Mouse (Mus musculus) brain, adult 2 months (tissue): ENCODE measurements at regions not wholly inside any gene's neighbourhood (a gene's known extent, or its start where the extent isn't known, plus 50 kb on each side); places are given as distances from the start of the nearest gene placed in this dataset.
"Not testable (repeated sequence)": the region's sequence is repeated elsewhere in the genome, so short reads cannot be mapped to it uniquely, and the experiment has no call there.

ENCODE experiments used
- DNase-seq: peaks from one replicate; pipeline ENCODE4 v3.0.0; 2011; ENCODE audit warnings: low read depth, low spot score

- DNase-seq, result peak; percentile 63
These were observed 454.7 kb upstream of the Slc5a7 start for GRCm38 (mm10) chr17:54753396-54753994.

GRCm38 (mm10) chr17:54752917-54753316 is 454.1 kb upstream of the Slc5a7 start:
- DNase-seq, result peak; percentile 36

- DNase-seq, result peak; percentile 63
These were observed 437.0 kb upstream of the Slc5a7 start for GRCm38 (mm10) chr17:54735836-54736235.

GRCm38 (mm10) chr17:54727660-54728059 is 428.8 kb upstream of the Slc5a7 start:
- DNase-seq, result no peak

GRCm38 (mm10) chr17:54726693-54727092 is 427.9 kb upstream of the Slc5a7 start:
- no peak for DNase-seq

- peak; percentile 71 for DNase-seq
These were observed 414.2 kb upstream of the Slc5a7 start for GRCm38 (mm10) chr17:54713026-54713425.

- not testable (repeated sequence) for DNase-seq
These were observed 409.0 kb upstream of the Slc5a7 start for GRCm38 (mm10) chr17:54707811-54708210.

- DNase-seq, result no peak
These were observed 402.7 kb upstream of the Slc5a7 start for GRCm38 (mm10) chr17:54701346-54702108.

GRCm38 (mm10) chr17:54694637-54695036 is 395.8 kb upstream of the Slc5a7 start:
- no peak for DNase-seq

- no peak for DNase-seq
These were observed 386.6 kb upstream of the Slc5a7 start for GRCm38 (mm10) chr17:54685143-54686040.

GRCm38 (mm10) chr17:54678111-54678510 is 379.3 kb upstream of the Slc5a7 start:
- DNase-seq, result no peak

GRCm38 (mm10) chr17:54669499-54669898 is 370.7 kb upstream of the Slc5a7 start:
- DNase-seq, result peak; percentile 58

- DNase-seq, result peak; percentile 56
These were observed 363.9 kb upstream of the Slc5a7 start for GRCm38 (mm10) chr17:54662558-54663245.

GRCm38 (mm10) chr17:54656553-54656952 is 357.7 kb upstream of the Slc5a7 start:
- DNase-seq, result no peak
